8 mouse cellular contexts compared by ENCODE assay signal in the genomic region with DNA sequence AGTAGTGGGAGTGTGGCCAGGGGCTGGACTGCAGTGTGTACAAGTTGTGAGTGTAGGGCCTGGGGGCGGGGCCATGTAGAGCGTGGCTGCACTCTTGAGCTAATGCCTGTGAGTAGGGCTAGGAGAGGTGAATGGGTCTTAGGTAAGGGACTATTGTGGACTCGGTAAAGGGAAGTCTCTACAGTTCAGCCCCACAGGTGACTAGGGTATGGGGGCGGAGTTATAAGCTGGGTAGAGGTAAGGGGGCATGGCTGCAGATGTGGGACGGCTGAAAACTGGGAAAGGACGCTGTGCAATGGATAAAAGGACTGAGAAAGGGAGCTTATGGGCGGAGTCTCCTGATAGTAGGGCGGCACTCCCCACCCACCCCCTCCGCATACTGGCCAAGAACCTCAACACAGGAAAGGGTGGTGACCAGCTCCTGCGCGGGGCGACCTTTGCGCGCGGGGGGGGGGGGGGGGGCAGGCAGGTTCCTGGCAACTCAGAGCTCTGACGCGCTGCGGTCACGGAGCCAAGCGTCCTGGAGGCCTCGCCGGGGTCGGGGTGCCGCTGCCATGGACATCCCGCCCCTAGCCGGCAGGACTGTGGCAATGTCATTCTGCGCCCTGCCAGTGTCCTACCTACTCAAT. TPM values are rescaled to one million over a fixed set of nuclear protein-coding genes. Genes with fewer than 3 reads are reported as not detected.
DNase-seq lines count a peak whose midpoint lies in the region; ATAC-seq and TF ChIP-seq lines count a peak whose summit lies in the region.

Gene Tm6sf2 (plus strand): TSS at position 484 of the 629 bp plus-strand sequence.

- no peak within 1 kb of the TSS for H3K27ac ChIP-seq in embryonic facial prominence, embryonic 10.5 days (replicated peaks)
- peak within 1 kb of the TSS in 1 of 2 experiments; percentile 19; a peak in 1 of 4 replicates for H3K27ac ChIP-seq in heart, embryonic 14.5 days (replicated peaks in 1 of 2; ENCODE audit: control insufficient read depth in 1 of 2, insufficient read depth in 1 of 2, low read depth in 2 of 2, low read length in 2 of 2)
- H3K27ac ChIP-seq in kidney, embryonic 15.5 days, result no peak within 1 kb of the TSS
- no peak within 1 kb of the TSS for H3K27ac ChIP-seq in lung, postnatal 0 days (ENCODE audit: low read length)
- H3K27ac ChIP-seq in stomach, embryonic 15.5 days, result 0 out of 2 replicates have a peak within 1 kb of the TSS, but pooled peaks have one; percentile 22

- TF ChIP-seq CTCF in lung, postnatal 0 days (IDR thresholded peaks at IDR 0.05), result no peak

- no peak for TF ChIP-seq EP300 in lung, postnatal 0 days (IDR thresholded peaks at IDR 0.05)

- peaks cover 53% of the 10 kb centered on the region for H3K36me3 ChIP-seq in embryonic facial prominence, embryonic 10.5 days (replicated peaks)
- H3K36me3 ChIP-seq in heart, embryonic 14.5 days (ENCODE audit: control insufficient read depth, insufficient read depth, low read length), result peaks cover 45% of the 10 kb centered on the region
- H3K36me3 ChIP-seq in kidney, embryonic 15.5 days, result peaks cover 45% of the 10 kb centered on the region
- H3K36me3 ChIP-seq in lung, postnatal 0 days (ENCODE audit: insufficient read depth, low read length), result peaks cover 8% of the 10 kb centered on the region
- H3K36me3 ChIP-seq in stomach, embryonic 15.5 days, result peaks cover 15% of the 10 kb centered on the region; the same call in 1 of the 2 replicates

- peak within 1 kb of the TSS; percentile 57 for H3K9ac ChIP-seq in heart, embryonic 14.5 days (ENCODE audit: low read length)
- no peak within 1 kb of the TSS for H3K9ac ChIP-seq in kidney, embryonic 15.5 days
- no peak within 1 kb of the TSS for H3K9ac ChIP-seq in lung, postnatal 0 days (replicated peaks; ENCODE audit: low read depth)
- no peak within 1 kb of the TSS for H3K9ac ChIP-seq in stomach, embryonic 15.5 days

- no peaks in the 10 kb centered on the region for H3K9me3 ChIP-seq in embryonic facial prominence, embryonic 10.5 days
- no peaks in the 10 kb centered on the region for H3K9me3 ChIP-seq in heart, embryonic 14.5 days (ENCODE audit: control insufficient read depth, low read length)
- no peaks in the 10 kb centered on the region for H3K9me3 ChIP-seq in kidney, embryonic 15.5 days (replicated peaks)
- no peaks in the 10 kb centered on the region for H3K9me3 ChIP-seq in lung, postnatal 0 days (ENCODE audit: low read length)
- H3K9me3 ChIP-seq in stomach, embryonic 15.5 days, result no peaks in the 10 kb centered on the region

- ATAC-seq in heart, embryonic 14.5 days (ENCODE audit: insufficient number of reproducible peaks, insufficient read depth, low FRiP score, low read depth), result peak; percentile 51
- peak; percentile 69 for ATAC-seq in kidney, embryonic 15.5 days (replicated peaks; ENCODE audit: low FRiP score)
- peak; percentile 79 for ATAC-seq in lung, postnatal 0 days
- peak; percentile 76 for ATAC-seq in stomach, embryonic 15.5 days (ENCODE audit: insufficient read depth, low FRiP score, low read depth)

- H3K27me3 ChIP-seq in embryonic facial prominence, embryonic 10.5 days (replicated peaks; ENCODE audit: low read depth, poor library complexity, severe bottlenecking), result peaks cover 14% of the 10 kb centered on the region
- H3K27me3 ChIP-seq in heart, embryonic 14.5 days (ENCODE audit: control insufficient read depth, insufficient read depth, low read length), result no peaks in the 10 kb centered on the region
- no peaks in the 10 kb centered on the region for H3K27me3 ChIP-seq in kidney, embryonic 15.5 days
- H3K27me3 ChIP-seq in lung, postnatal 0 days (replicated peaks; ENCODE audit: insufficient read depth, low read length), result no peaks in the 10 kb centered on the region
- H3K27me3 ChIP-seq in stomach, embryonic 15.5 days (replicated peaks), result no peaks in the 10 kb centered on the region

- peaks cover 10% of the 10 kb centered on the region for H3K4me1 ChIP-seq in embryonic facial prominence, embryonic 10.5 days
- H3K4me1 ChIP-seq in heart, embryonic 14.5 days (ENCODE audit: control insufficient read depth in 2 of 2, insufficient read depth in 2 of 2, low read length in 2 of 2), result peaks cover 13 to 21% of the 10 kb centered on the region in 2 experiments; a peak in 3 of 4 replicates
- H3K4me1 ChIP-seq in kidney, embryonic 15.5 days, result peaks cover 12% of the 10 kb centered on the region
- peaks cover 8% of the 10 kb centered on the region; the same call in 1 of the 2 replicates for H3K4me1 ChIP-seq in lung, postnatal 0 days (ENCODE audit: insufficient read depth, low read depth, low read length)
- peaks cover 10% of the 10 kb centered on the region; the same call in 1 of the 2 replicates for H3K4me1 ChIP-seq in stomach, embryonic 15.5 days

- 10% methylated on average over 27 of the region's 27 CpGs for WGBS in embryonic facial prominence, embryonic 10.5 days
- WGBS in heart, embryonic 14.5 days, result 10% methylated on average over 21 of the region's 27 CpGs
- WGBS in kidney, embryonic 15.5 days, result 9% methylated on average over 22 of the region's 27 CpGs
- WGBS in lung, postnatal 0 days, result 9% methylated on average over 21 of the region's 27 CpGs
- WGBS in stomach, embryonic 15.5 days, result 9% methylated on average over 20 of the region's 27 CpGs

- H3K4me3 ChIP-seq in embryonic facial prominence, embryonic 10.5 days, result peak within 1 kb of the TSS; percentile 41
- H3K4me3 ChIP-seq in heart, embryonic 14.5 days (ENCODE audit: control insufficient read depth in 1 of 2, insufficient read depth in 1 of 2, low read depth in 1 of 2, low read length in 2 of 2), result peak within 1 kb of the TSS; percentile 26 to 28
- peak within 1 kb of the TSS; percentile 30 for H3K4me3 ChIP-seq in kidney, embryonic 15.5 days (replicated peaks)
- peak within 1 kb of the TSS; percentile 28 for H3K4me3 ChIP-seq in lung, postnatal 0 days (ENCODE audit: low read depth, low read length)
- peak within 1 kb of the TSS; percentile 20 for H3K4me3 ChIP-seq in stomach, embryonic 15.5 days (replicated peaks)

- peak within 1 kb of the TSS; percentile 76 for H3K4me2 ChIP-seq in heart, embryonic 14.5 days (ENCODE audit: low read length)
- peak within 1 kb of the TSS; percentile 61 for H3K4me2 ChIP-seq in kidney, embryonic 15.5 days
- peak within 1 kb of the TSS; percentile 54 for H3K4me2 ChIP-seq in lung, postnatal 0 days (replicated peaks; ENCODE audit: low read depth, low read length)
- peak within 1 kb of the TSS; percentile 59 for H3K4me2 ChIP-seq in stomach, embryonic 15.5 days

- DNase-seq in adrenal gland, adult 18-20 months (ENCODE audit: low spot score in 2 of 2), result peak; percentile 20 to 45
- DNase-seq in embryonic facial prominence, embryonic 10.5 days (ENCODE audit: low spot score), result peak; percentile 19
- peak; percentile 66 for DNase-seq in lung, postnatal 0 days (ENCODE audit: low spot score)
- DNase-seq in cerebellum, adult 11-12 months, result no peak
- DNase-seq in right cerebral cortex, postnatal 36 days (ENCODE audit: low spot score in 2 of 2), result no peak

RNA-seq across cellular contexts. Expression of gene Tm6sf2, which starts in this region (rescaled TPM):
- total RNA-seq in adrenal gland, adult 18-20 months (2021), result 1 to 10 TPM in 1 of 2 experiments, under 1 TPM in 1; 0.83 to 1.1 TPM
- 0.47 and 0.80 TPM in 2 replicates for polyA plus RNA-seq in embryonic facial prominence, embryonic 10.5 days (2016; fragmentation: Nextera tagmentation; extraction: Ambion mirVana)
- polyA plus RNA-seq in heart, embryonic 14.5 days (2014; fragmentation: Nextera tagmentation; extraction: Ambion mirVana), result 0.50 and 2.0 TPM in 2 replicates
- polyA plus RNA-seq in kidney, embryonic 15.5 days (2015; fragmentation: Nextera tagmentation; extraction: Ambion mirVana), result 1.0 TPM in 2 replicates
- 3.8 and 4.2 TPM in 2 replicates for polyA plus RNA-seq in lung, postnatal 0 days (2015; fragmentation: Nextera tagmentation; extraction: Ambion mirVana)
- polyA plus RNA-seq in stomach, embryonic 15.5 days (2015; fragmentation: Nextera tagmentation; extraction: Ambion mirVana), result 7.0 and 9.9 TPM in 2 replicates

Comparison
In these comparisons a context has a peak if more than half of its experiments do, and no peak if none do; other contexts are left out.
1. Peak in DNase-seq and H3K4me3 ChIP-seq in embryonic facial prominence, embryonic 10.5 days; RNA of the gene not detected or under 1 TPM.
2. DNase-seq: peak in adrenal gland, adult 18-20 months (2 of 2) and lung, postnatal 0 days (single experiment); none in cerebellum, adult 11-12 months (single experiment) and right cerebral cortex, postnatal 36 days (0 of 2).
3. Peak in every context shown above with its lines, with median percentiles within 50 percentile points of each other: H3K4me3 ChIP-seq, ATAC-seq and H3K4me2 ChIP-seq.